Mouse (Mus musculus): ENCODE measurements around the gene Manba.

- no peak for TF ChIP-seq CTCF (IDR thresholded peaks at IDR 0.05; ENCODE audit: extremely low read depth, insufficient read depth, low read length)
- TF ChIP-seq POLR2A (IDR thresholded peaks at IDR 0.05; ENCODE audit: extremely low read depth, insufficient read depth, low read length) = no peak
These were observed 8.4 kb upstream of the Manba start for GRCm38 (mm10) chr3:135476977-135477376.
